Mouse (Mus musculus): ENCODE data around the gene Sh2d2a. TPM values are rescaled to one million over a fixed set of nuclear protein-coding genes. Genes with fewer than 3 reads are reported as not detected.

The Sh2d2a gene
- polyA plus RNA-seq, 1 experiment from 2014 or later, result 0.74 TPM

GRCm38 (mm10) chr3:87877730-87878129 is 31.2 kb downstream of the Sh2d2a start:
- TF ChIP-seq CTCF (IDR thresholded peaks at IDR 0.05; ENCODE audit: low read depth) (no peak), EP300 (IDR thresholded peaks at IDR 0.05; ENCODE audit: low read depth) (no peak)
- Histone ChIP-seq H3K27ac (ENCODE audit: low read depth) (no peak overlapping the region), H3K4me1 (ENCODE audit: insufficient read depth) (no peaks in the 10 kb centered on the region), H3K9ac (replicated peaks) (no peak overlapping the region), H3K4me3 (ENCODE audit: low read depth, low read length) (no peak overlapping the region), H3K36me3 (replicated peaks; ENCODE audit: insufficient read depth, low read length) (peaks cover 20% of the 10 kb centered on the region), H3K9me3 (ENCODE audit: low read length) (no peaks in the 10 kb centered on the region), H3K27me3 (ENCODE audit: insufficient read depth, low read length) (no peaks in the 10 kb centered on the region), H3K4me2 (ENCODE audit: low read depth, low read length) (no peak overlapping the region)
- no peak for ATAC-seq
- no peak for DNase-seq
- 93% methylated on average over 4 of the region's 4 CpGs for WGBS (ENCODE audit: insufficient replicate concordance)

DNA sequence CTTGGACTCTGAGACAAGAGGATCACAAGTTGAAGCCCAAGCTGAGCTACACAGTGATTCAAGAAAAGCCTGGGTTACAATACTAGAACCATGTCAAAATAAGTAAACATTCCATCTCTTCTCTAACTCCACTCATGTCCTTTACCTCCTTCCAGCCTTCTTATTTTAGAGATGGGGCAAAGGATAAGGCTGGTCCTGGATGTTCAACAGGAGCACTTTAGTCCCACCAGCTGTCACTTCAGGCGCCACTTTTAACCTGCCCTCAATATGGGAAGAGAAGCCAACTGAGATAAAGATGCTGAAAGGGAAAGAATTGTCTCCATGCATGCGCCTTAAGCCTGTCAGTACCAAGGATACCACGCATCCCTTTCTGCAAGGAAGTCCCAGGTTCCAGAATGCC is 37.7 kb downstream of the Sh2d2a start:
- WGBS (ENCODE audit: insufficient replicate concordance), result 0% methylated on average over 3 of the region's 3 CpGs
- H3K27ac ChIP-seq (ENCODE audit: low read depth), result peak overlapping the region; percentile 96; the same call in 1 of the 2 replicates
- H3K4me1 ChIP-seq (ENCODE audit: insufficient read depth), result peaks cover 19% of the 10 kb centered on the region

GRCm38 (mm10) chr3:87884708-87885251 is 38.2 kb downstream of the Sh2d2a start:
- DNase-seq, result peak; percentile 57

More for the DNA sequence above, 37.7 kb downstream of the Sh2d2a start:
- DNase-seq (no peak), ATAC-seq (no peak)
- H3K9me3 ChIP-seq (ENCODE audit: low read length), result no peaks in the 10 kb centered on the region; the same call in 1 of the 2 replicates
- peak overlapping the region; percentile 81 for H3K4me2 ChIP-seq (ENCODE audit: low read depth, low read length)
- H3K4me3 ChIP-seq (ENCODE audit: low read depth, low read length), result peak overlapping the region; percentile 91
- H3K27me3 ChIP-seq (ENCODE audit: insufficient read depth, low read length), result no peaks in the 10 kb centered on the region
- TF ChIP-seq CTCF (IDR thresholded peaks at IDR 0.05; ENCODE audit: low read depth), result no peak
- no peak for TF ChIP-seq EP300 (IDR thresholded peaks at IDR 0.05; ENCODE audit: low read depth)
- peaks cover 10% of the 10 kb centered on the region for H3K36me3 ChIP-seq (replicated peaks; ENCODE audit: insufficient read depth, low read length)
- H3K9ac ChIP-seq (replicated peaks), result peak overlapping the region; percentile 98

DNA sequence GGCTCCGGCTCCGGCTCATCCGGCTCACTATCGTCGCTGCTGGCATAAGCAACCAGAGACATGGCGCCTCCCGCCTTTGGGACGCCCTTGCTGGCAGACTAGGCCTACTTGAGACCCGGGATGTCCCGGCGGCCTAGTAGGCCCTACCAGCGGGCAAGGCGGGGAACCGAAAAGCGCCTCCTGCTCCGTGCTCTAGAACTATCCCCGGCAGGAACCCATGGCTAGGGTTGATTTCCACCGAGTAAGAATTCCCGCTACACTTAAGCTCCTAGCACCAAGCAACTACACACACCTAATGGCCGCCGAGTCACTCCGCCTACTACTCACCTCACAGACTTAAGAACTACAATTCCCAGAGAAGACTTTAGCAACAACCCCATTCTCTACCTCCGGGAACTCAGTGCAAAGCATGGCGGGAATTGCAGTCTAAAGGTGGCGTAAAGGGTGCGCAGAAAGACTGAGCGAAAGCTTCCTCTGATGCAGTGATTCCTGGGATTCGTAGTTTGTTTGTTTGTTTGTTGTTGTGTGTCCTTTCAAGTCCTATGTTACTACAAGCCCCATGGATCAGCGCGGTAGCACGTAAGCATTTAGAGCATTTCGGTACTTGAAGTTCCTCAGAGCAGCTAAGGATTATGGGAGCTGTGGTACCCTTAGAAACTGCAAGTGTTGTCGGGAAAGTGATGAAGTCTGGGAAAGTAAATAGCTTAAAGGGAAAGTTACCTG is 38.9 kb downstream of the Sh2d2a start, which contains the start of gene Prcc:
Gene Prcc (minus strand): TSS at position 328 of the 723 bp plus-strand sequence.
- Histone ChIP-seq H3K9me3 (ENCODE audit: low read length) (no peaks in the 10 kb centered on the region; the same call in 1 of the 2 replicates), H3K27ac (ENCODE audit: low read depth) (peak within 1 kb of the TSS; percentile 96), H3K36me3 (replicated peaks; ENCODE audit: insufficient read depth, low read length) (peaks cover 4% of the 10 kb centered on the region), H3K4me2 (ENCODE audit: low read depth, low read length) (peak within 1 kb of the TSS; percentile 81), H3K4me1 (ENCODE audit: insufficient read depth) (peaks cover 19% of the 10 kb centered on the region), H3K27me3 (ENCODE audit: insufficient read depth, low read length) (no peaks in the 10 kb centered on the region), H3K9ac (replicated peaks) (peak within 1 kb of the TSS; percentile 98), H3K4me3 (ENCODE audit: low read depth, low read length) (peak within 1 kb of the TSS; percentile 91)
- under 1% methylated on average over 33 of the region's 33 CpGs for WGBS (ENCODE audit: insufficient replicate concordance)
- DNase-seq (peak; percentile 89), ATAC-seq (peak; percentile 97)
- TF ChIP-seq EP300 (IDR thresholded peaks at IDR 0.05; ENCODE audit: low read depth) (peak; percentile 51), CTCF (IDR thresholded peaks at IDR 0.05; ENCODE audit: low read depth) (no peak)

More at GRCm38 (mm10) chr3:87884708-87885251, 38.2 kb downstream of the Sh2d2a start:
- Histone ChIP-seq H3K9ac (replicated peaks) (peak overlapping the region; percentile 98), H3K27ac (ENCODE audit: low read depth) (peak overlapping the region; percentile 96), H3K4me1 (ENCODE audit: insufficient read depth) (peaks cover 19% of the 10 kb centered on the region), H3K4me2 (ENCODE audit: low read depth, low read length) (peak overlapping the region; percentile 81), H3K27me3 (ENCODE audit: insufficient read depth, low read length) (no peaks in the 10 kb centered on the region), H3K36me3 (replicated peaks; ENCODE audit: insufficient read depth, low read length) (peaks cover 9% of the 10 kb centered on the region), H3K4me3 (ENCODE audit: low read depth, low read length) (peak overlapping the region; percentile 91), H3K9me3 (ENCODE audit: low read length) (no peaks in the 10 kb centered on the region; the same call in 1 of the 2 replicates)
- ATAC-seq, result no peak
- 0% methylated on average over 22 of the region's 28 CpGs for WGBS (ENCODE audit: insufficient replicate concordance)
- TF ChIP-seq EP300 (IDR thresholded peaks at IDR 0.05; ENCODE audit: low read depth), result no peak
- TF ChIP-seq CTCF (IDR thresholded peaks at IDR 0.05; ENCODE audit: low read depth), result no peak

DNA sequence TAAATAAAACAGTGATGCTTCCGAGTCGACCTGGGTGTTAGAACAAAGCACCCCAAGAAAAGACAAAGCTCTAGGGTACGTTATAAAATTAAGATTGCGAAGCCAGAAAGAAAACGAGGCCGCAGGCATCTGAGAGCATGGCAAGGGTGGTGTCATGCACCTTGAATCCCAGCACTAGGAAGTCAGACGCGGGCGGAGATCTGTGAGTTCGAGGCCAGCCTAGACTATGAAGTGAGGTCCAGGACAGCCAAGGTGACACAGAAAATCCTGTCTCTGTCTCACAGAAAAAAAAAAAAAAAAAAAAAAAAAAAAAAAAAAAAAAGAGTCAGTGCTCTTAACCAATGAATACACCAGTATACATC is 39.4 kb downstream of the Sh2d2a start:
- Histone ChIP-seq H3K36me3 (replicated peaks; ENCODE audit: insufficient read depth, low read length) (no peaks in the 10 kb centered on the region), H3K27ac (ENCODE audit: low read depth) (peak overlapping the region; percentile 58; the same call in 1 of the 2 replicates), H3K4me1 (ENCODE audit: insufficient read depth) (peaks cover 19% of the 10 kb centered on the region), H3K4me3 (ENCODE audit: low read depth, low read length) (peak overlapping the region; percentile 91), H3K27me3 (ENCODE audit: insufficient read depth, low read length) (no peaks in the 10 kb centered on the region), H3K4me2 (ENCODE audit: low read depth, low read length) (peak overlapping the region; percentile 81), H3K9me3 (ENCODE audit: low read length) (no peaks in the 10 kb centered on the region; the same call in 1 of the 2 replicates), H3K9ac (replicated peaks) (peak overlapping the region; percentile 56)
- WGBS (ENCODE audit: insufficient replicate concordance), result 8% methylated on average over 10 of the region's 10 CpGs
- ATAC-seq (no peak), DNase-seq (peak; percentile 44)
- no peak for TF ChIP-seq EP300 (IDR thresholded peaks at IDR 0.05; ENCODE audit: low read depth)
- no peak for TF ChIP-seq CTCF (IDR thresholded peaks at IDR 0.05; ENCODE audit: low read depth)

DNA sequence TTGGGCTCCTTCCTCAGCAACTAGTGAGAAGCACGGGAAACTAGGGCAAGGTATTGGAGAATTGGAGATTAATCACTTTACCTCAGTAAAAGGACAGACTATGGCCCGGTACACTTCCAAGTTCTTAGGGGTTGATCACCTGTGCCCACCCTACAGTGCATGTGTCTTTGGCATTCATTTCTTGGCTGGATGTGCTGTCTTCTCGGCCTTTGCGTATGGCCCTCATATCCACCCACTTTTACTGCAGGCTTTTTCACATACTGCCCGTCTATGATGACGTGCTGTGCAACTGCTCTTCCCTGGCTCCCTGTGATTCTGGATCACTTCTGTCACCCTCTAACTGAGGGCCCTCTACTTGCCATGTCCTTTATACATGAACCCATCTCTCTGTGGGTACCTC is 39.9 kb downstream of the Sh2d2a start:
- Histone ChIP-seq H3K4me2 (ENCODE audit: low read depth, low read length) (peak overlapping the region; percentile 81; the same call in 1 of the 2 replicates), H3K27me3 (ENCODE audit: insufficient read depth, low read length) (no peaks in the 10 kb centered on the region), H3K4me1 (ENCODE audit: insufficient read depth) (peaks cover 19% of the 10 kb centered on the region), H3K36me3 (replicated peaks; ENCODE audit: insufficient read depth, low read length) (no peaks in the 10 kb centered on the region), H3K4me3 (ENCODE audit: low read depth, low read length) (peak overlapping the region; percentile 91), H3K9me3 (ENCODE audit: low read length) (no peaks in the 10 kb centered on the region; the same call in 1 of the 2 replicates), H3K27ac (ENCODE audit: low read depth) (0 out of 2 replicates have a peak overlapping the region, but pooled peaks have one; percentile 36), H3K9ac (replicated peaks) (no peak overlapping the region)
- no peak for DNase-seq
- ATAC-seq, result no peak
- no peak for TF ChIP-seq EP300 (IDR thresholded peaks at IDR 0.05; ENCODE audit: low read depth)
- TF ChIP-seq CTCF (IDR thresholded peaks at IDR 0.05; ENCODE audit: low read depth), result no peak
- WGBS (ENCODE audit: insufficient replicate concordance), result 87% methylated on average over 6 of the region's 6 CpGs
